Mouse (Mus musculus): ENCODE measurements around the gene Abat.

- no peak for TF ChIP-seq CTCF (IDR thresholded peaks at IDR 0.05; ENCODE audit: borderline replicate concordance, control insufficient read depth, extremely low read depth, insufficient read depth, low read length, poor library complexity)
- no peak for TF ChIP-seq POLR2A (IDR thresholded peaks at IDR 0.05; ENCODE audit: control insufficient read depth, extremely low read depth, insufficient read depth, low read length, poor library complexity)
Observed at GRCm38 (mm10) chr16:8568881-8569280, 55.7 kb downstream of the Abat start.

All from thymus, adult 2 months (tissue).